In the genomic region with DNA sequence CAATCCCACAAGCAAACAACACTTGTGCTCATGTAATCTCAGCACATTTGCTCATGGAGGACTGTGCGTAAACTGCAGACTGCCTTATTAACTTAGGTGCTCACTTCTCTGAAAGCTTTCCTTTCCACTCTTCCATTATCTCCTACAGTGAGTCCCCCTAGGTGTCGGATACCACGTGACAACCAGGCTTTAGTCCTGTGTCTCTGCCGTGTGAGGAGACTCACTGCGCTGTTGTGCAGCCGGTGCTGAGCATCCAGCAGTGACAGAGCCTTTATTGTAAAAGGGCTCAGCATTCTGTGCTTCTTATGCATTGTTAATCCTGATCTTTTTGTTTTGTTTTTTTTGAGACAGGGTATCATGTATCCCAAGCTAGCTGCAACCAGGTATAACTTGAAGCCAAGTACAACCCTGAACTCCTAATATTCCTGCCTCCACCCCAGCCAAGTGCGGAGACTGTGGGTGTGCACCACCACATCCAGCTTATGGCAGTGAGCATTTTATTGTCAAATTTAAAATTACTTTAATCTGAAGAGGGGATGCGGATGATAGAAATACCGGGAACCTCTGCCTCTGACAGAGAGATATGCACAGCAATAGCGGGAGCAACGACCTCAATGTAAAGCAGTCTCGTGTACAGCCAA, we compare ENCODE assay signal across 15 mouse cellular contexts. TPM values are rescaled to one million over a fixed set of nuclear protein-coding genes. Genes with fewer than 3 reads are reported as not detected.
DNase-seq lines count a peak whose midpoint lies in the region; ATAC-seq and TF ChIP-seq lines count a peak whose summit lies in the region.
"Had no signal": no experiment of that assay in that cellular context is flagged by ENCODE, and none has a peak within 500 bp of the region (broad histone marks: within the 10 kb centered on the region; RNA-seq: fewer than 3 reads in every experiment).

No protein-coding gene starts in this region.

- no peaks in the 10 kb centered on the region for H3K27me3 ChIP-seq in forebrain, embryonic 15.5 days
- no peaks in the 10 kb centered on the region for H3K27me3 ChIP-seq in midbrain, embryonic 10.5 days (ENCODE audit: low read depth, poor library complexity, severe bottlenecking)
- no peaks in the 10 kb centered on the region for H3K27me3 ChIP-seq in intestine, embryonic 15.5 days (replicated peaks)
- H3K27me3 ChIP-seq: embryonic facial prominence, embryonic 13.5 days had no signal

- H3K36me3 ChIP-seq in forebrain, embryonic 15.5 days, result peaks cover 70% of the 10 kb centered on the region
- peaks cover 92% of the 10 kb centered on the region for H3K36me3 ChIP-seq in midbrain, embryonic 10.5 days
- peaks cover 4% of the 10 kb centered on the region for H3K36me3 ChIP-seq in intestine, embryonic 15.5 days

- H3K4me1 ChIP-seq in forebrain, embryonic 15.5 days, result peaks cover 19% of the 10 kb centered on the region
- peaks cover 33% of the 10 kb centered on the region for H3K4me1 ChIP-seq in midbrain, embryonic 10.5 days
- H3K4me1 ChIP-seq in intestine, embryonic 15.5 days (replicated peaks), result peaks cover 12% of the 10 kb centered on the region; the same call in 1 of the 2 replicates

- DNase-seq in layer of hippocampus, adult 2 months (ENCODE audit: low spot score in 2 of 2), result no peak
- DNase-seq in layer of hippocampus, adult 11-12 months (ENCODE audit: low spot score), result no peak
- DNase-seq in midbrain, embryonic 10.5 days (ENCODE audit: low spot score), result no peak
- DNase-seq in retina, postnatal 1 day, result peak; percentile 46
- no peak for DNase-seq in adrenal gland, postnatal 36 days
- no peak for DNase-seq in urinary bladder, postnatal 25 days (ENCODE audit: low spot score)
- DNase-seq: B cell, adult 2 months; heart, adult 2 months; heart, postnatal 14 days; kidney, adult 2 months; lung, postnatal 36 days; thymus, adult 2 months had no signal

- ATAC-seq in forebrain, embryonic 15.5 days (replicated peaks), result peak; percentile 19; the same call in 1 of the 2 replicates
- no peak for ATAC-seq in intestine, embryonic 15.5 days

- no peak for TF ChIP-seq CTCF in layer of hippocampus, adult 2 months (conservative IDR thresholded peaks at IDR 0.05)

- H3K4me2 ChIP-seq in forebrain, embryonic 15.5 days (replicated peaks), result no peak overlapping the region
- no peak overlapping the region for H3K4me2 ChIP-seq in intestine, embryonic 15.5 days (replicated peaks)
- H3K4me2 ChIP-seq: embryonic facial prominence, embryonic 13.5 days had no signal

- no peak overlapping the region for H3K4me3 ChIP-seq in layer of hippocampus, adult 2 months
- no peak overlapping the region for H3K4me3 ChIP-seq in forebrain, embryonic 15.5 days
- H3K4me3 ChIP-seq in midbrain, embryonic 10.5 days, result no peak overlapping the region
- H3K4me3 ChIP-seq in intestine, embryonic 15.5 days (replicated peaks), result no peak overlapping the region
- H3K4me3 ChIP-seq: embryonic facial prominence, embryonic 13.5 days; heart, adult 2 months had no signal

- no peaks in the 10 kb centered on the region for H3K9me3 ChIP-seq in forebrain, embryonic 15.5 days
- H3K9me3 ChIP-seq in midbrain, embryonic 10.5 days (replicated peaks), result no peaks in the 10 kb centered on the region; the same call in 1 of the 2 replicates
- no peaks in the 10 kb centered on the region for H3K9me3 ChIP-seq in intestine, embryonic 15.5 days
- H3K9me3 ChIP-seq: embryonic facial prominence, embryonic 13.5 days had no signal

- H3K27ac ChIP-seq in layer of hippocampus, adult 2 months, result peak overlapping the region; percentile 89
- peak overlapping the region; percentile 66 for H3K27ac ChIP-seq in forebrain, embryonic 15.5 days (replicated peaks)
- H3K27ac ChIP-seq in midbrain, embryonic 10.5 days (replicated peaks), result peak overlapping the region; percentile 65; the same call in 1 of the 2 replicates
- no peak overlapping the region for H3K27ac ChIP-seq in intestine, embryonic 15.5 days
- H3K27ac ChIP-seq: heart, adult 2 months had no signal

- WGBS in forebrain, embryonic 15.5 days, result 24% methylated on average over 12 of the region's 12 CpGs
- 72% methylated on average over 12 of the region's 12 CpGs for WGBS in midbrain, embryonic 10.5 days
- WGBS in intestine, embryonic 15.5 days, result 83% methylated on average over 12 of the region's 12 CpGs

- no peak overlapping the region for H3K9ac ChIP-seq in forebrain, embryonic 15.5 days (replicated peaks)
- H3K9ac ChIP-seq in intestine, embryonic 15.5 days, result no peak overlapping the region
- H3K9ac ChIP-seq: embryonic facial prominence, embryonic 13.5 days had no signal

RNA-seq across cellular contexts. Expression of a gene that starts 53.0 kb away (rescaled TPM):
- total RNA-seq in layer of hippocampus, adult 2 months (2021), result 10 to 100 TPM; 30.8 to 32.0 TPM
- polyA plus RNA-seq in forebrain, embryonic 15.5 days (2015; fragmentation: Nextera tagmentation; extraction: Ambion mirVana), result 92.1 and 94.4 TPM in 2 replicates
- polyA plus RNA-seq in midbrain, embryonic 10.5 days (2016; fragmentation: Nextera tagmentation; extraction: Ambion mirVana), result 168 TPM in 2 replicates
- 100 to 1,000 TPM; 304 to 318 TPM for total RNA-seq in adrenal gland, postnatal 36 days (2021)
- polyA plus RNA-seq in intestine, embryonic 15.5 days (2015; fragmentation: Nextera tagmentation; extraction: Ambion mirVana), result 195 and 210 TPM in 2 replicates
